Mouse (Mus musculus) limb, embryonic 11.5 days (tissue): Measurements from ENCODE around the gene Egln1. TPM values are rescaled to one million over a fixed set of nuclear protein-coding genes. Genes with fewer than 3 reads are reported as not detected.

Experiments
- ATAC-seq: fragments of 200-750 bp; cut with Nextera tagmentation; 2 replicates; pipeline ENCODE4 v1.8.0; 2017; ENCODE audit warnings: low read depth; ENCODE audit not compliant: insufficient number of reproducible peaks, low FRiP score, low TSS enrichment
- DNase-seq: peaks from one replicate; pipeline ENCODE4 v3.0.0-alpha.2; 2015; ENCODE audit warnings: low spot score
- H3K27ac ChIP-seq: fragments of 300-500 bp; sonication (generic); replicated peaks from 2 replicates; pipeline ENCODE4 v1.5.1; 2014; ENCODE audit warnings: low read depth, mild to moderate bottlenecking, low read length
- H3K27me3 ChIP-seq: fragments of 300-500 bp; sonication (generic); 2 replicates; pipeline ENCODE4 v1.6.1; 2014; ENCODE audit warnings: mild to moderate bottlenecking, low read length, mixed read lengths; ENCODE audit not compliant: control insufficient read depth, insufficient read depth
- H3K36me3 ChIP-seq: fragments of 300-500 bp; sonication (generic); 2 replicates; pipeline ENCODE4 v1.6.1; 2014; ENCODE audit warnings: mild to moderate bottlenecking, low read length, moderate library complexity, mixed read lengths; ENCODE audit not compliant: control insufficient read depth, insufficient read depth
- H3K4me1 ChIP-seq: fragments of 300-500 bp; sonication (generic); 2 replicates; pipeline ENCODE4 v1.6.1; 2014; ENCODE audit warnings: low read length, mixed read lengths; ENCODE audit not compliant: control insufficient read depth, insufficient read depth
- H3K4me2 ChIP-seq: fragments of 300-500 bp; sonication (generic); 2 replicates; pipeline ENCODE4 v1.6.1; 2014; ENCODE audit warnings: low read depth, mild to moderate bottlenecking, moderate library complexity; ENCODE audit not compliant: severe bottlenecking
- H3K4me3 ChIP-seq: fragments of 300-500 bp; sonication (generic); 2 replicates; pipeline ENCODE4 v1.5.1; 2014; ENCODE audit warnings: low read depth, low read length
- H3K9ac ChIP-seq: fragments of 300-500 bp; sonication (generic); 2 replicates; pipeline ENCODE4 v1.6.1; 2014; ENCODE audit warnings: mild to moderate bottlenecking, low read length
- H3K9me3 ChIP-seq: fragments of 300-500 bp; sonication (generic); 2 replicates; pipeline ENCODE4 v1.6.1; 2016; ENCODE audit warnings: low read length; ENCODE audit not compliant: control insufficient read depth
- WGBS: fragments of 180-500 bp; shearing (Covaris S2); extraction: QIAGEN DNeasy Blood & Tissue Kit; methylation state at CpG from one replicate; pipeline ENCODE4 v1.1.7; 2014; 5-methylcytosine and 5-hydroxymethylcytosine counted together
- polyA plus RNA-seq: library from polyadenylated mRNA; unstranded; fragments of >200 nt; fragmentation: Nextera tagmentation; extraction: Ambion mirVana; gene quantifications from 2 replicates; pipeline ENCODE4 v1.2.1, GENCODE M21; 2014

Egln1 gene
- polyA plus RNA-seq, result 15.1 and 15.3 TPM in 2 replicates

GRCm38 (mm10) chr8:124949209-124950068, at the start of gene Egln1:
Egln1 (minus strand) TSS chr8:124949324.
- Histone ChIP-seq H3K4me3 (peak within 1 kb of the TSS; percentile 90), H3K27me3 (no peaks in the 10 kb centered on the region), H3K9ac (peak within 1 kb of the TSS; percentile 70), H3K9me3 (no peaks in the 10 kb centered on the region), H3K27ac (peak within 1 kb of the TSS; percentile 91), H3K4me1 (peaks cover 9% of the 10 kb centered on the region), H3K4me2 (peak within 1 kb of the TSS; percentile 91), H3K36me3 (no peaks in the 10 kb centered on the region)
- peak; percentile 82 for DNase-seq
- ATAC-seq, result peak; percentile 81
- under 1% methylated on average over 35 of the region's 98 CpGs for WGBS

GRCm38 (mm10) chr8:124995776-124996175, 46.7 kb upstream of the Egln1 start:
- no peaks in the 10 kb centered on the region for H3K36me3 ChIP-seq
- ATAC-seq, result no peak

GRCm38 (mm10) chr8:124991668-124991926, 42.5 kb upstream of the Egln1 start:
- H3K9ac ChIP-seq, result no peak overlapping the region
- DNase-seq (no peak), ATAC-seq (no peak)
- H3K36me3 ChIP-seq, result no peaks in the 10 kb centered on the region
- 34% methylated on average over 6 of the region's 6 CpGs for whole genome bisulfite sequencing
- no peak overlapping the region for H3K27ac ChIP-seq
- no peaks in the 10 kb centered on the region for H3K27me3 ChIP-seq
- H3K4me3 ChIP-seq, result no peak overlapping the region
- no peak overlapping the region for H3K4me2 ChIP-seq
- no peaks in the 10 kb centered on the region for H3K4me1 ChIP-seq
- no peaks in the 10 kb centered on the region for H3K9me3 ChIP-seq

More at GRCm38 (mm10) chr8:124995776-124996175, 46.7 kb upstream of the Egln1 start:
- Histone ChIP-seq H3K4me1 (no peaks in the 10 kb centered on the region), H3K9ac (no peak overlapping the region), H3K4me2 (no peak overlapping the region), H3K27me3 (no peaks in the 10 kb centered on the region), H3K4me3 (no peak overlapping the region), H3K27ac (no peak overlapping the region), H3K9me3 (no peaks in the 10 kb centered on the region; the same call in 1 of the 2 replicates)
- DNase-seq, result no peak
- 62% methylated on average over 2 of the region's 2 CpGs for WGBS

DNA sequence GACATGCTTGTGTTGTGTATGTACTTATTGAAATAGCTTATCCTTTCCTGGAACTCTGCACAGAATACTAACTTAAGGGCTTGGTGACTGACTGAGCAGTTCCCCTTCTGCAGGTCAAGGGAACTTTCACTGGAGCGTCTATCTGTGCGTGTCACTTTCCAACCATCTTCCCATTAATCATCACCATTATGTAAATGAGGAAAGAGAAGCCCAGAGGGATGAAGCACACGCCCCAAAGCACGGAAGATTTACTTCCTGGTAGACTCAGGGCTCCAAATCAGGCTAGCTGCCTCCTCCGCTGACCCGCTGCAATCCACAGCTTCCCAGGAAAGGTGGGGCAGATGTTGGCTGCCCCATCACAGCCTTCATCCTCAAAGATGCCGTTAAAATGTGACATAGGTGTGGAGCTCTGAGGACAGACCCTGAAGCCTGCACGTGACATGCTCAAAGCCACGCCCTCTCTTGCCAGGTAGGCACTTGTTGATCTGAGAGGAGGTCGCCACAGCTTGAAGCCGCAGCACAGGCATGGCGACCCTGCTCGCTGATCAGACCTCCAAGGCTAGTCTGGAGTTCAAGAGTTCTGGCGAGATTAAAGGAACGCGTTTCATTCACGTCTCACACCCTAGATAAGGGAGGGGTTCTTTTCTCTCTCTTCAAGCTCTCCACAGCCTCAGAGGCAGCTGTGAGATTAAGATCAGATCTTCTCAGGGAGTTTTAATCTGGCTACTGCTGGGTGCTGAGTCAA, 42.0 kb upstream of the Egln1 start:
- DNase-seq, result no peak

DNA sequence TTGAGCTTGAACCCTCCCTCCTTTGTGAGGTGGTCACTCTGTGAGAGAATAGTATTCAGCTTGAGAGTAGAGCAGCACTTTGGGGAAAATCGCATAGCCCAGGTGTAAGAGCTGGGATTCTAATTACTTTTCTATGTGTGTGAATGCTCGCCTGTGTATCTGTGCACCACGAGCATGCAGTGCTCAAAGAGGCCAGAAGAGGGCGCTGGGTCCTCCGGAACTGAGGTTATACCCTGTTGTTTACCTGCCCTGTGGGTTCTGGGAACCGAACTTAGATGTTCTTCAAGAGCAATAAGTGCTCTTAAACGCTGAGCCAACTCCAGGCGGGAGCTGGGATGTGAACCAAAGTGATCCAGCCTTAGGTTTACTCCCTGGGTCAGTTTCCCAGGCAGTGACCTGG, 31.7 kb upstream of the Egln1 start:
- no peak for ATAC-seq
- no peaks in the 10 kb centered on the region for H3K9me3 ChIP-seq
- no peak for DNase-seq
- no peak overlapping the region for H3K9ac ChIP-seq
- H3K36me3 ChIP-seq, result no peaks in the 10 kb centered on the region
- 81% methylated on average over 8 of the region's 8 CpGs for WGBS
- H3K4me1 ChIP-seq, result no peaks in the 10 kb centered on the region
- no peak overlapping the region for H3K27ac ChIP-seq
- H3K4me2 ChIP-seq, result no peak overlapping the region
- H3K27me3 ChIP-seq, result no peaks in the 10 kb centered on the region
- H3K4me3 ChIP-seq, result no peak overlapping the region

More for the DNA sequence above, 42.0 kb upstream of the Egln1 start:
- Histone ChIP-seq H3K9me3 (no peaks in the 10 kb centered on the region), H3K27me3 (no peaks in the 10 kb centered on the region), H3K9ac (no peak overlapping the region; the same call in 1 of the 2 replicates), H3K36me3 (no peaks in the 10 kb centered on the region), H3K27ac (no peak overlapping the region), H3K4me3 (no peak overlapping the region), H3K4me1 (no peaks in the 10 kb centered on the region), H3K4me2 (peak overlapping the region; percentile 11; the same call in 1 of the 2 replicates)
- no peak for ATAC-seq
- 15% methylated on average over 17 of the region's 17 CpGs for WGBS

DNA sequence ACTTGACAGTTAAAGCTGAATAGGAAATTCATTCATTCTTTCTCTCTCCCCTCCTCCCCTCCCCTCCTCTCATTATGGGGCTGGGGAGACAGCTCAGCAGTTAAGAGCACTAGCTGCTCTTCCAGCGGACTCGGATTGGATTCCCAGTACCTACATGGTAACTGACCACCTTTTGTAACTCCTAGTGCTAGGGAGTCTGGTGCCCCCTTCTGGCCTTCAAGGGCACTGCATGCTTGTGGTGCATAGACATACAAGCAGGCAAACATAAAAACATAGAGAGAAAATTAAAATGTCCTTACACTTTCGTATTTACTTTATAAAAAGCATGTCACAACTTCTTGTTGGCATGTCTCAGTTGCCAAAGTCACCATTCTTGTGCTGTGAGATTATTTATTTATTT, 30.9 kb upstream of the Egln1 start:
- Histone ChIP-seq H3K9ac (no peak overlapping the region), H3K27me3 (no peaks in the 10 kb centered on the region), H3K36me3 (no peaks in the 10 kb centered on the region), H3K4me2 (no peak overlapping the region), H3K9me3 (no peaks in the 10 kb centered on the region), H3K27ac (no peak overlapping the region), H3K4me1 (no peaks in the 10 kb centered on the region), H3K4me3 (no peak overlapping the region)
- DNase-seq, result no peak
- WGBS, result 96% methylated on average over 3 of the region's 3 CpGs
- ATAC-seq, result no peak

DNA sequence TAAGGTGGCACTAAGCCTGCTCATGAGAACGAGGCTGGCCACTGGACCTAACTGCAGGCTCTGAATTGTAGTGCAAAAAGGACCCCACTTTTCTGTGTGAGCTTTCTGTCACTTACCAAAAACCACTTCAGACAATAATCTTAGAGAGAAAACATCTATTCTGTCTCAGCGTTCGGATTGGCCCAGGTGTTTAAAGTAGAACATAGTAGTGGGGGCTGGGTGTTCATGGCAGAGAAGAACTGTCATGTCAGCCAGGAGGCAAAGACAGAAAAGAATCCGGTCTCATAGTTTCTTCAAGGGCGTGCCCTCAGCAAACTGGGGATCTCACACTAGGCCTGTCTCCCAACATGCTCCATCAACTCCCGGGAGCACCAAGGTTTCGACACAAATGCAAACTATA, 28.9 kb upstream of the Egln1 start:
- Histone ChIP-seq H3K9me3 (no peaks in the 10 kb centered on the region), H3K4me3 (no peak overlapping the region), H3K4me1 (no peaks in the 10 kb centered on the region), H3K36me3 (no peaks in the 10 kb centered on the region), H3K4me2 (no peak overlapping the region), H3K27me3 (no peaks in the 10 kb centered on the region), H3K9ac (no peak overlapping the region), H3K27ac (no peak overlapping the region)
- ATAC-seq (no peak), DNase-seq (no peak)
- WGBS, result 86% methylated on average over 7 of the region's 7 CpGs

GRCm38 (mm10) chr8:124976211-124976610, 27.1 kb upstream of the Egln1 start:
- no peak overlapping the region for H3K9ac ChIP-seq
- H3K4me3 ChIP-seq, result no peak overlapping the region
- no peak overlapping the region for H3K27ac ChIP-seq
- H3K27me3 ChIP-seq, result no peaks in the 10 kb centered on the region
- H3K4me1 ChIP-seq, result no peaks in the 10 kb centered on the region
- ATAC-seq, result no peak
- no peaks in the 10 kb centered on the region for H3K9me3 ChIP-seq
- WGBS, result 93% methylated on average over 6 of the region's 6 CpGs
- H3K36me3 ChIP-seq, result no peaks in the 10 kb centered on the region
- no peak for DNase-seq
- no peak overlapping the region for H3K4me2 ChIP-seq
